Mouse (Mus musculus) small intestine, adult 2 months (tissue): ENCODE data around the gene Adcy3. TPM values are rescaled to one million over a fixed set of nuclear protein-coding genes. Genes with fewer than 3 reads are reported as not detected.

Source experiments
- H3K27ac ChIP-seq: fragments of 200-500 bp; 2 replicates; pipeline ENCODE4 v1.5.1; 2012; ENCODE audit warnings: low read depth, low read length, control low read depth, inconsistent platforms; ENCODE audit not compliant: insufficient read depth
- H3K27me3 ChIP-seq: fragments of 200-500 bp; 2 replicates; pipeline ENCODE4 v1.6.1; 2012; ENCODE audit warnings: mild to moderate bottlenecking, moderate library complexity, low read length, inconsistent platforms; ENCODE audit not compliant: control insufficient read depth, insufficient read depth
- H3K36me3 ChIP-seq: fragments of 200-500 bp; 2 replicates; pipeline ENCODE4 v1.6.1; 2012; ENCODE audit warnings: mild to moderate bottlenecking, low read length, control low read depth, inconsistent platforms; ENCODE audit not compliant: control insufficient read depth, insufficient read depth
- H3K4me1 ChIP-seq: fragments of 200-500 bp; 2 replicates; pipeline ENCODE4 v1.6.1; 2012; ENCODE audit warnings: low read length, inconsistent platforms, mixed read lengths; ENCODE audit not compliant: control insufficient read depth, insufficient read depth, insufficient read length
- H3K4me3 ChIP-seq: fragments of 200-500 bp; 2 replicates; pipeline ENCODE4 v1.5.1; 2012; ENCODE audit warnings: low read depth, mild to moderate bottlenecking, control low read depth, inconsistent platforms, low read length, moderate library complexity
- CTCF ChIP-seq: fragments of 200-500 bp; IDR thresholded peaks from 2 replicates; pipeline ENCODE4 v1.5.1; 2012; ENCODE audit warnings: low read depth, mild to moderate bottlenecking, control low read depth, inconsistent platforms, low read length, moderate library complexity, mixed read lengths; ENCODE audit not compliant: insufficient replicate concordance, insufficient read length; ENCODE audit errors: extremely low read depth
- POLR2A ChIP-seq: fragments of 200-500 bp; IDR thresholded peaks from 2 replicates; pipeline ENCODE4 v1.6.1; 2012; ENCODE audit warnings: low read depth, mild to moderate bottlenecking, control low read depth, inconsistent platforms, low read length, moderate library complexity
- WGBS: fragments of 180-500 bp; shearing (Covaris S2); methylation state at CpG from one replicate; pipeline ENCODE4 v1.1.7; 2018; 5-methylcytosine and 5-hydroxymethylcytosine counted together
- polyA plus RNA-seq: library from polyadenylated mRNA; depleted of rRNA; stranded (reverse); fragments of >200 nt; gene quantifications from 2 replicates; pipeline ENCODE4 v1.2.3, GENCODE M21; 2012; rRNA removed

Gene Adcy3
- polyA plus RNA-seq, 1 experiment: 2.4 TPM

- Histone ChIP-seq H3K27ac (no peak overlapping the region), H3K36me3 (peaks cover 7% of the 10 kb centered on the region), H3K4me3 (no peak overlapping the region), H3K4me1 (peaks cover 3% of the 10 kb centered on the region; the same call in 1 of the 2 replicates), H3K27me3 (no peaks in the 10 kb centered on the region)
- 45% methylated on average over 10 of the region's 10 CpGs for WGBS
- TF ChIP-seq CTCF (no peak), POLR2A (no peak)
Measured at GRCm38 (mm10) chr12:4245742-4246141, 112.8 kb downstream of the Adcy3 start.

- no peak overlapping the region for H3K4me3 ChIP-seq
- H3K27me3 ChIP-seq: no peaks in the 10 kb centered on the region
- WGBS: 88% methylated on average over 6 of the region's 6 CpGs
- TF ChIP-seq CTCF (no peak), POLR2A (no peak)
- peaks cover 28% of the 10 kb centered on the region for H3K36me3 ChIP-seq
- peaks cover 3% of the 10 kb centered on the region; the same call in 1 of the 2 replicates for H3K4me1 ChIP-seq
- no peak overlapping the region for H3K27ac ChIP-seq
Measured at GRCm38 (mm10) chr12:4249786-4250185, 116.9 kb downstream of the Adcy3 start.

- H3K4me3 ChIP-seq: no peak overlapping the region
- H3K4me1 ChIP-seq: no peaks in the 10 kb centered on the region
- peaks cover 32% of the 10 kb centered on the region for H3K36me3 ChIP-seq
- WGBS: 92% methylated on average over 16 of the region's 16 CpGs
- no peaks in the 10 kb centered on the region for H3K27me3 ChIP-seq
- no peak for TF ChIP-seq POLR2A
- TF ChIP-seq CTCF: no peak
- H3K27ac ChIP-seq: no peak overlapping the region
Measured at GRCm38 (mm10) chr12:4252742-4253655, 120.1 kb downstream of the Adcy3 start.

Other genes with a start within 250 kb of the Adcy3 start
- 0.10 and 0.20 TPM in 2 replicates for gene Pomc, start 178.2 kb upstream of the Adcy3 start, polyA plus RNA-seq
- 10.8 and 21.4 TPM in 2 replicates for gene Efr3b, start 94.2 kb upstream of the Adcy3 start, polyA plus RNA-seq
- gene Dnajc27, start 50.5 kb upstream of the Adcy3 start, polyA plus RNA-seq: 1.1 and 1.4 TPM in 2 replicates
- gene Ptrhd1, start 100.9 kb downstream of the Adcy3 start, polyA plus RNA-seq: 1.8 and 3.1 TPM in 2 replicates
- 4.1 and 7.0 TPM in 2 replicates for gene Cenpo, start 101.2 kb downstream of the Adcy3 start, polyA plus RNA-seq